Mouse (Mus musculus) lung, embryonic 15.5 days (tissue): Measurements from ENCODE around the gene Ankfn1. TPM values are rescaled to one million over a fixed set of nuclear protein-coding genes. Genes with fewer than 3 reads are reported as not detected.
A peak's percentile ranks its signal among the peaks of the same experiment; 100 is the strongest.

Source experiments
- ATAC-seq: fragments of 200-750 bp; cut with Nextera tagmentation; 2 replicates; pipeline ENCODE4 v1.8.0; 2017; ENCODE audit warnings: moderate number of reproducible peaks, borderline replicate concordance; ENCODE audit not compliant: low FRiP score, low TSS enrichment; ENCODE audit errors: extremely low read depth
- H3K27ac ChIP-seq: fragments of 300-500 bp; sonication (generic); 2 replicates; pipeline ENCODE4 v1.5.1; 2015; ENCODE audit warnings: moderate library complexity, mild to moderate bottlenecking, inconsistent platforms
- H3K27me3 ChIP-seq: fragments of 300-500 bp; sonication (generic); 2 replicates; pipeline ENCODE4 v1.6.1; 2015; ENCODE audit warnings: inconsistent platforms
- H3K36me3 ChIP-seq: fragments of 300-500 bp; sonication (generic); 2 replicates; pipeline ENCODE4 v1.6.1; 2015; ENCODE audit warnings: inconsistent platforms
- H3K4me1 ChIP-seq: fragments of 300-500 bp; sonication (generic); 2 replicates; pipeline ENCODE4 v1.6.1; 2015; ENCODE audit warnings: inconsistent platforms
- H3K4me2 ChIP-seq: fragments of 300-500 bp; sonication (generic); 2 replicates; pipeline ENCODE4 v1.6.1; 2015; ENCODE audit warnings: inconsistent platforms, mild to moderate bottlenecking, moderate library complexity
- H3K4me3 ChIP-seq: fragments of 300-500 bp; sonication (generic); 2 replicates; pipeline ENCODE4 v1.5.1; 2015; ENCODE audit warnings: mild to moderate bottlenecking, inconsistent platforms
- H3K9ac ChIP-seq: fragments of 300-500 bp; sonication (generic); 2 replicates; pipeline ENCODE4 v1.6.1; 2015; ENCODE audit warnings: inconsistent platforms
- H3K9me3 ChIP-seq: fragments of 300-500 bp; sonication (generic); 2 replicates; pipeline ENCODE4 v1.6.1; 2016; ENCODE audit warnings: inconsistent platforms
- WGBS: fragments of 180-500 bp; shearing (Covaris S2); methylation state at CpG from one replicate; pipeline ENCODE4 v1.1.7; 2015; 5-methylcytosine and 5-hydroxymethylcytosine counted together
- polyA plus RNA-seq: library from polyadenylated mRNA; unstranded; fragments of >200 nt; fragmentation: Nextera tagmentation; extraction: Ambion mirVana; gene quantifications from 2 replicates; pipeline ENCODE4 v1.2.1, GENCODE M21; 2015

Gene Ankfn1
- polyA plus RNA-seq, 1 experiment from 2014 or later: 1.8 TPM

DNA sequence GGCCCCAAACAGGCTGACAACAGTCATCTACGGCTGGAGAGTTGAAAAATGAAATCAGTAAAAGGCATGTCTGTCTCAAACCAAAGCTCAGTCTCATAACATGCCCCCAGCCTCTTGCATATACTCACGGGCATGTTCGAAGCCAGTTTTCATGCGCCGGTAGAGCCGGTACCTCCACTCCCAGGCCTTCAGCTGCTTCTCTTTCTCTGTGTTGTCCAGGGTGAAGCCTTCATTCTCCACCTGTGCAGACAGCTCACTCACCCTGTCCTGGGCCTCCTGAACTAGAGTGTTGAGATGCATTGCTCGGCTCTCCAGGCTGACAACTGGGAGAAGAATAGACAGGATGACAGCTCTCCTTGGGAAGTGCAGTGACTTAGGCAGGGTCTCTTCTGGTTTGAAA lies 272.4 kb downstream of the Ankfn1 start:
- H3K9ac ChIP-seq: no peak overlapping the region
- H3K4me2 ChIP-seq: no peak overlapping the region
- ATAC-seq: no peak
- 78% methylated on average over 7 of the region's 7 CpGs for WGBS
- no peaks in the 10 kb centered on the region for H3K4me1 ChIP-seq
- no peak overlapping the region for H3K27ac ChIP-seq
- H3K36me3 ChIP-seq: no peaks in the 10 kb centered on the region
- H3K27me3 ChIP-seq: no peaks in the 10 kb centered on the region
- no peak overlapping the region for H3K4me3 ChIP-seq
- no peaks in the 10 kb centered on the region for H3K9me3 ChIP-seq

- Histone ChIP-seq H3K4me2 (no peak overlapping the region), H3K9me3 (no peaks in the 10 kb centered on the region), H3K36me3 (no peaks in the 10 kb centered on the region), H3K9ac (no peak overlapping the region), H3K27ac (no peak overlapping the region), H3K27me3 (no peaks in the 10 kb centered on the region), H3K4me3 (no peak overlapping the region), H3K4me1 (no peaks in the 10 kb centered on the region)
- WGBS: 80% methylated on average over 7 of the region's 7 CpGs
- ATAC-seq: no peak
These were observed 275.7 kb downstream of the Ankfn1 start for GRCm38 (mm10) chr11:89501796-89502195.

- ATAC-seq: no peak
- 67% methylated on average over 2 of the region's 2 CpGs for WGBS
- H3K27me3 ChIP-seq: no peaks in the 10 kb centered on the region
- H3K27ac ChIP-seq: no peak overlapping the region
- H3K4me3 ChIP-seq: no peak overlapping the region
- H3K4me2 ChIP-seq: no peak overlapping the region
- H3K9ac ChIP-seq: no peak overlapping the region
- no peaks in the 10 kb centered on the region for H3K36me3 ChIP-seq
- no peaks in the 10 kb centered on the region for H3K4me1 ChIP-seq
- no peaks in the 10 kb centered on the region for H3K9me3 ChIP-seq
These were observed 276.5 kb downstream of the Ankfn1 start for GRCm38 (mm10) chr11:89500961-89501360.

- Histone ChIP-seq H3K27ac (no peak overlapping the region), H3K9me3 (no peaks in the 10 kb centered on the region), H3K9ac (no peak overlapping the region), H3K27me3 (no peaks in the 10 kb centered on the region), H3K36me3 (no peaks in the 10 kb centered on the region), H3K4me1 (peaks cover 9% of the 10 kb centered on the region; the same call in 1 of the 2 replicates), H3K4me3 (no peak overlapping the region), H3K4me2 (no peak overlapping the region)
- WGBS: 44% methylated on average over 6 of the region's 6 CpGs
- ATAC-seq: no peak
These were observed 296.4 kb downstream of the Ankfn1 start for GRCm38 (mm10) chr11:89481084-89481483.

DNA sequence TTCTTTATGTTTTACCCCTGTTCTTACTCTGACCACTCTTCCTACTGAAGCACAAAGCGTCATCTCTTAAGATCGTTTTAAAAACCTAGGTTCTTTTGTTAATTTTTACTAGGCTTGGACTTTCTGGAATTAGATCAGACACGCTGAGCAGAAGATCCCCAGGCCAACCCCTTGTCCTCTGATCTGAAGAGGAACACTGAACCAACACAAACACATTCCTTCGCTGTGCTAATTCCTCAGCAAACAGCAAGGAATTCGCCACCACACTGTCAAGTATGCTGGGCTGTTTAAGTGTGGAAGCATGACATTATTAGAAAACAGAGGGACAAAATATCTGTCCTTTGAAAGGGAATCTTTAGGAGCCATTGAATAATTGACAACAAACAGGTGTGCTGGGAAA lies 300.5 kb downstream of the Ankfn1 start:
- Histone ChIP-seq H3K4me2 (no peak overlapping the region), H3K27ac (no peak overlapping the region), H3K27me3 (no peaks in the 10 kb centered on the region), H3K9me3 (no peaks in the 10 kb centered on the region), H3K9ac (no peak overlapping the region), H3K4me1 (peaks cover 8% of the 10 kb centered on the region; the same call in 1 of the 2 replicates), H3K4me3 (no peak overlapping the region), H3K36me3 (no peaks in the 10 kb centered on the region)
- no peak for ATAC-seq
- 40% methylated on average over 5 of the region's 5 CpGs for whole genome bisulfite sequencing

- Histone ChIP-seq H3K27me3 (no peaks in the 10 kb centered on the region), H3K4me2 (no peak overlapping the region), H3K4me1 (peaks cover 8% of the 10 kb centered on the region; the same call in 1 of the 2 replicates), H3K27ac (no peak overlapping the region), H3K9ac (no peak overlapping the region), H3K36me3 (no peaks in the 10 kb centered on the region), H3K9me3 (no peaks in the 10 kb centered on the region), H3K4me3 (no peak overlapping the region)
- ATAC-seq: peak; percentile 31; the same call in 1 of the 2 replicates
- WGBS: 35% methylated on average over 4 of the region's 4 CpGs
These were observed 301.4 kb downstream of the Ankfn1 start for GRCm38 (mm10) chr11:89476047-89476446.

GRCm38 (mm10) chr11:89472871-89473270 lies 304.6 kb downstream of the Ankfn1 start:
- Histone ChIP-seq H3K36me3 (no peaks in the 10 kb centered on the region), H3K9ac (no peak overlapping the region), H3K27me3 (no peaks in the 10 kb centered on the region), H3K27ac (no peak overlapping the region), H3K9me3 (no peaks in the 10 kb centered on the region), H3K4me3 (no peak overlapping the region), H3K4me2 (no peak overlapping the region), H3K4me1 (peaks cover 8% of the 10 kb centered on the region; the same call in 1 of the 2 replicates)
- WGBS: 85% methylated on average over 4 of the region's 4 CpGs
- no peak for ATAC-seq

GRCm38 (mm10) chr11:89465381-89465780 lies 312.1 kb downstream of the Ankfn1 start:
- WGBS: 84% methylated on average over 4 of the region's 4 CpGs
- no peaks in the 10 kb centered on the region for H3K36me3 ChIP-seq
- ATAC-seq: no peak
- no peak overlapping the region for H3K27ac ChIP-seq
- H3K4me1 ChIP-seq: no peaks in the 10 kb centered on the region
- H3K27me3 ChIP-seq: no peaks in the 10 kb centered on the region
- H3K4me2 ChIP-seq: no peak overlapping the region
- no peak overlapping the region for H3K4me3 ChIP-seq
- H3K9ac ChIP-seq: no peak overlapping the region
- H3K9me3 ChIP-seq: no peaks in the 10 kb centered on the region

GRCm38 (mm10) chr11:89462216-89462615 lies 315.2 kb downstream of the Ankfn1 start:
- no peak overlapping the region for H3K27ac ChIP-seq
- 75% methylated on average over 10 of the region's 10 CpGs for WGBS
- H3K4me3 ChIP-seq: no peak overlapping the region
- H3K27me3 ChIP-seq: no peaks in the 10 kb centered on the region
- ATAC-seq: no peak
- H3K4me1 ChIP-seq: no peaks in the 10 kb centered on the region
- no peaks in the 10 kb centered on the region for H3K36me3 ChIP-seq
- no peak overlapping the region for H3K9ac ChIP-seq
- no peak overlapping the region for H3K4me2 ChIP-seq
- H3K9me3 ChIP-seq: no peaks in the 10 kb centered on the region

DNA sequence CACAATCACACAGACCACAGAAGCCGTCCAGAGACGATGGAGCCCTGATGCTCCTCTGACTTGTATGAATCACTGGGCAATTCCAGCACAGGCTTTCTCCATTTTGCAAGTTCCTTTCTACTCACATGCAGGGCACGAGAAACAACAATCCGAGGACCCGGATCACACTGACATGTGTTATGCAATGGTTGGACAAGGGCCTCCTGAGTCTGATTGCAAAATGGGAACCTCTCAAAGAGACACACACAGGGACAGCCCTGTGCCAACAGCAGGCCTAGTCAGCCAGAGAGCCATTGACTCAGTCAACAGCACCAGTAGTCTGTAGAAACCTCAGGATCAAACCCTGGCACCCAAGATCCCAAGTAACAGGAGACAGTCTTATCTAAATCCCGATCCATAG lies 318.0 kb downstream of the Ankfn1 start:
- H3K4me1 ChIP-seq: no peaks in the 10 kb centered on the region
- no peaks in the 10 kb centered on the region for H3K36me3 ChIP-seq
- no peak overlapping the region for H3K4me3 ChIP-seq
- no peaks in the 10 kb centered on the region for H3K27me3 ChIP-seq
- no peak overlapping the region for H3K4me2 ChIP-seq
- H3K27ac ChIP-seq: no peak overlapping the region
- H3K9me3 ChIP-seq: no peaks in the 10 kb centered on the region
- no peak for ATAC-seq
- WGBS: 81% methylated on average over 6 of the region's 6 CpGs
- no peak overlapping the region for H3K9ac ChIP-seq

DNA sequence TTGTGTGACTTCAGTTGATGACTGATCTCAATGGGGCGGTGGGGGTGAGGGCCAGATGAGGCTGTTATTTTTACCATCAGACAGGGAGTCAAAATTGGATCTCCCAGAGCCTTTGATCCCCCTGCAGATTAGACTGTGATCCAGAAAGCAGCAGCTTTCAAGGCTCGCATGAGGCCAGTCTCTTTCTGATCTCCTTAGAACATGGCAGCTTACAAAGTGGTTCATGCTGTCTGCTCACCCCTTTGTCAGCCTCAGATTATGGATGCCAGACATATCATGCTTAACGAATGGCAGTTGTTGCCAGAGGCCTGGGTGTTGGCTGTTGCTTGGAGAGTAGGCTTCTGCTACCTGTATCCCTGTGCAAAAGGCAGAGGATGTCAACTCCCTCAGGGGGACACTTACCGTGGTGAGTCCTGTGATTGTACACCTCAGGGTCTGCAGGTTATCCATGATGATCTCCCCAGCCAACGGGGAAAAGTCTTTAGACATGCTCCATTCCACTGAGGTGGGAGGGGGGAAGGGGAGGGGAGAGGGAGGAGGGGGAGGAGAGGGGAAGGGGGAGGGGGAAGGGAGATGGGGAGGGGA lies 321.7 kb downstream of the Ankfn1 start:
- no peak overlapping the region for H3K4me2 ChIP-seq
- H3K36me3 ChIP-seq: no peaks in the 10 kb centered on the region
- H3K27ac ChIP-seq: no peak overlapping the region
- no peaks in the 10 kb centered on the region for H3K9me3 ChIP-seq
- ATAC-seq: no peak
- no peak overlapping the region for H3K9ac ChIP-seq
- no peaks in the 10 kb centered on the region for H3K27me3 ChIP-seq
- WGBS: 25% methylated on average over 5 of the region's 5 CpGs
- H3K4me1 ChIP-seq: no peaks in the 10 kb centered on the region
- no peak overlapping the region for H3K4me3 ChIP-seq

- ATAC-seq: no peak
- Histone ChIP-seq H3K27ac (no peak overlapping the region), H3K4me2 (no peak overlapping the region), H3K4me1 (no peaks in the 10 kb centered on the region), H3K27me3 (no peaks in the 10 kb centered on the region), H3K9ac (no peak overlapping the region), H3K9me3 (no peaks in the 10 kb centered on the region), H3K4me3 (no peak overlapping the region), H3K36me3 (no peaks in the 10 kb centered on the region)
- 47% methylated on average over 4 of the region's 4 CpGs for whole genome bisulfite sequencing
These were observed 322.8 kb downstream of the Ankfn1 start for GRCm38 (mm10) chr11:89454702-89455101.

- no peak overlapping the region for H3K4me3 ChIP-seq
- H3K36me3 ChIP-seq: no peaks in the 10 kb centered on the region
- no peak overlapping the region for H3K4me2 ChIP-seq
- H3K9me3 ChIP-seq: no peaks in the 10 kb centered on the region
- no peak overlapping the region for H3K27ac ChIP-seq
- no peaks in the 10 kb centered on the region for H3K27me3 ChIP-seq
- ATAC-seq: no peak
- H3K4me1 ChIP-seq: no peaks in the 10 kb centered on the region
- WGBS: 21% methylated on average over 2 of the region's 2 CpGs
- H3K9ac ChIP-seq: no peak overlapping the region
These were observed 324.6 kb downstream of the Ankfn1 start for GRCm38 (mm10) chr11:89452862-89453261.
